In genomic region chr13:16626584-16626983, GRCm38 (mm10) we compare ENCODE assay signal across 34 mouse cellular contexts.
A peak's percentile ranks its signal among the peaks of the same experiment; 100 is the strongest.
DNase-seq lines count a peak whose midpoint lies in the region; ATAC-seq lines count a peak whose summit lies in the region.
"Had no signal": no experiment of that assay in that cellular context is flagged by ENCODE, and none has a peak within 500 bp of the region (broad histone marks: within the 10 kb centered on the region; RNA-seq: fewer than 3 reads in every experiment).

No protein-coding gene starts in this region.

- H3K4me2 ChIP-seq in neural tube, embryonic 11.5 days (ENCODE audit: low read depth), result no peak overlapping the region
- H3K4me2 ChIP-seq: embryonic facial prominence, embryonic 13.5 days; forebrain, embryonic 15.5 days; heart, embryonic 13.5 days; hindbrain, embryonic 15.5 days had no signal

- H3K27me3 ChIP-seq in neural tube, embryonic 11.5 days (ENCODE audit: control insufficient read depth, insufficient read depth, low read length), result no peaks in the 10 kb centered on the region
- H3K27me3 ChIP-seq: CH12.LX; embryonic facial prominence, embryonic 13.5 days; forebrain, embryonic 15.5 days; heart, embryonic 13.5 days; hindbrain, embryonic 15.5 days had no signal

- 31% methylated on average over 4 of the region's 4 CpGs for WGBS in neural tube, embryonic 11.5 days

- H3K4me1 ChIP-seq in neural tube, embryonic 11.5 days (ENCODE audit: control insufficient read depth, insufficient read depth, low read length), result no peaks in the 10 kb centered on the region
- H3K4me1 ChIP-seq: embryonic facial prominence, embryonic 13.5 days; forebrain, embryonic 10.5 days; forebrain, embryonic 15.5 days; heart, embryonic 13.5 days; hindbrain, embryonic 15.5 days had no signal

- H3K4me3 ChIP-seq in neural tube, embryonic 11.5 days (ENCODE audit: low read depth, low read length), result no peak overlapping the region
- H3K4me3 ChIP-seq: embryonic facial prominence, embryonic 13.5 days; forebrain, embryonic 10.5 days; forebrain, embryonic 15.5 days; heart, embryonic 13.5 days; hindbrain, embryonic 15.5 days; layer of hippocampus, adult 2 months; left cerebral cortex, adult 2 months had no signal

- ATAC-seq in neural tube, embryonic 11.5 days (ENCODE audit: insufficient read depth, low FRiP score, low TSS enrichment), result peak; percentile 74
- ATAC-seq: activated CD4-positive, CD25-positive, alpha-beta regulatory T cell, adult 4 months; forebrain, embryonic 15.5 days had no signal

- no peaks in the 10 kb centered on the region for H3K9me3 ChIP-seq in neural tube, embryonic 11.5 days (ENCODE audit: control insufficient read depth, low read length)
- H3K9me3 ChIP-seq: embryonic facial prominence, embryonic 13.5 days; forebrain, embryonic 10.5 days; forebrain, embryonic 15.5 days; heart, embryonic 13.5 days; hindbrain, embryonic 15.5 days had no signal

- H3K36me3 ChIP-seq in neural tube, embryonic 11.5 days (ENCODE audit: control insufficient read depth, insufficient read depth, low read length), result no peaks in the 10 kb centered on the region
- H3K36me3 ChIP-seq: embryonic facial prominence, embryonic 13.5 days; forebrain, embryonic 10.5 days; forebrain, embryonic 15.5 days; heart, embryonic 13.5 days; hindbrain, embryonic 15.5 days had no signal

- H3K27ac ChIP-seq in neural tube, embryonic 11.5 days (ENCODE audit: low read depth, low read length), result no peak overlapping the region
- H3K27ac ChIP-seq: embryonic facial prominence, embryonic 13.5 days; forebrain, embryonic 10.5 days; forebrain, embryonic 15.5 days; heart, embryonic 13.5 days; hindbrain, embryonic 15.5 days; layer of hippocampus, adult 2 months; left cerebral cortex, adult 2 months; liver, embryonic 14.5 days; macrophage; stomach, postnatal 0 days had no signal

- no peak overlapping the region for H3K9ac ChIP-seq in neural tube, embryonic 11.5 days (ENCODE audit: low read length)
- H3K9ac ChIP-seq: embryonic facial prominence, embryonic 13.5 days; forebrain, embryonic 15.5 days; heart, embryonic 13.5 days; hindbrain, embryonic 15.5 days; liver, embryonic 14.5 days had no signal

- DNase-seq in embryo, embryonic 11 days, result peak; percentile 18
- no peak for DNase-seq in embryo, embryonic 10 days (ENCODE audit: low spot score)
- DNase-seq in kidney, postnatal 14 days, result peak; percentile 11
- DNase-seq in kidney, adult 11 months, result no peak
- peak; percentile 22 for DNase-seq in neural tube, embryonic 11.5 days (ENCODE audit: low spot score)
- DNase-seq in neural tube, embryonic 10.5 days (ENCODE audit: extremely low spot score, low spot score), result no peak
- DNase-seq in natural killer cell, adult 2 months (ENCODE audit: low spot score in 2 of 2), result no peak
- no peak for DNase-seq in frontal cortex, postnatal 36 days (ENCODE audit: low spot score in 2 of 2)
- DNase-seq: adrenal gland, adult 2 months; adrenal gland, postnatal 36 days; cerebellum, adult 2 months; cerebellum, postnatal 14 days; heart, postnatal 10 days; kidney, adult 2 months; kidney, postnatal 25 days; liver; lung, adult 2 months; lung, postnatal 10 days; right cerebral cortex, adult 18-20 months; right cerebral cortex, postnatal 4 days; thymus, adult 18-20 months; thymus, postnatal 36 days had no signal

Comparison
In these comparisons a context has a peak if more than half of its experiments do, and no peak if none do; other contexts are left out.
1. DNase-seq: peak in embryo, embryonic 11 days (single experiment), kidney, postnatal 14 days (single experiment) and neural tube, embryonic 11.5 days (single experiment); none in embryo, embryonic 10 days (single experiment), kidney, adult 11 months (single experiment), neural tube, embryonic 10.5 days (single experiment), natural killer cell, adult 2 months (0 of 2) and frontal cortex, postnatal 36 days (0 of 2).